Mouse (Mus musculus) gastrocnemius, adult 2 months (tissue): ENCODE measurements around the gene Gm6583. TPM values are rescaled to one million over a fixed set of nuclear protein-coding genes. Genes with fewer than 3 reads are reported as not detected.
A peak's percentile ranks its signal among the peaks of the same experiment; 100 is the strongest.

Experiments
- DNase-seq: peaks from one replicate; pipeline ENCODE4 v3.0.0; 2022
- H3K27ac ChIP-seq: fragments of 200-600 bp; 2 replicates; pipeline ENCODE4 v1.8.1; 2022; ENCODE audit warnings: mild to moderate bottlenecking
- H3K4me3 ChIP-seq: fragments of 200-600 bp; 2 replicates; pipeline ENCODE4 v1.8.1; 2022; ENCODE audit warnings: mild to moderate bottlenecking, moderate library complexity
- CTCF ChIP-seq: fragments of 200-600 bp; IDR thresholded peaks from 2 replicates; pipeline ENCODE4 v1.8.1; 2022; ENCODE audit warnings: antibody characterized with exemption, mild to moderate bottlenecking, moderate library complexity
- intact Hi-C: fragments of 180-260 bp; cut with DNase I; formaldehyde crosslinking; loops from one replicate; pipeline ENCODE4 v1.15.1; 2025
- total RNA-seq, 2 experiments: library from RNA; stranded (reverse); gene quantifications; 2 replicates each; pipeline ENCODE4 v1.2.3; 2021

Gene Gm6583
- total RNA-seq, 2 experiments from 2014 or later, result not detected

GRCm38 (mm10) chr5:112382641-112383330 lies 27.0 kb upstream of the Gm6583 start:
- intact Hi-C loops, result no loop called here
- peak overlapping the region; percentile 63 for H3K27ac ChIP-seq
- DNase-seq, result peak; percentile 70
- TF ChIP-seq CTCF, result no peak
- H3K4me3 ChIP-seq, result no peak overlapping the region

- peak overlapping the region; percentile 63; the same call in 1 of the 2 replicates for H3K27ac ChIP-seq
- no peak overlapping the region for H3K4me3 ChIP-seq
- DNase-seq, result peak; percentile 16
- no peak for TF ChIP-seq CTCF
- intact Hi-C loops, result no loop called here
Observed at GRCm38 (mm10) chr5:112382042-112382441, 26.2 kb upstream of the Gm6583 start.

- intact Hi-C loops, result no loop called here
- DNase-seq, result no peak
- Histone ChIP-seq H3K27ac (no peak overlapping the region), H3K4me3 (no peak overlapping the region)
- TF ChIP-seq CTCF, result no peak
Observed at GRCm38 (mm10) chr5:112381154-112381553, 25.3 kb upstream of the Gm6583 start.

GRCm38 (mm10) chr5:112378716-112379115 lies 22.9 kb upstream of the Gm6583 start:
- no peak overlapping the region for H3K4me3 ChIP-seq
- no peak for TF ChIP-seq CTCF
- H3K27ac ChIP-seq, result no peak overlapping the region
- no peak for DNase-seq
- intact Hi-C loops, result no loop called here

- no peak for TF ChIP-seq CTCF
- H3K27ac ChIP-seq, result no peak overlapping the region
- DNase-seq, result no peak
- H3K4me3 ChIP-seq, result no peak overlapping the region
- intact Hi-C loops, result no loop called here
Observed at GRCm38 (mm10) chr5:112377380-112377779, 21.5 kb upstream of the Gm6583 start.

- H3K4me3 ChIP-seq, result no peak overlapping the region
- no peak for DNase-seq
- TF ChIP-seq CTCF, result no peak
- intact Hi-C loops, result no loop called here
- no peak overlapping the region for H3K27ac ChIP-seq
Observed at GRCm38 (mm10) chr5:112376111-112376510, 20.3 kb upstream of the Gm6583 start.

GRCm38 (mm10) chr5:112371933-112372332 lies 16.1 kb upstream of the Gm6583 start:
- no peak for DNase-seq
- no peak for TF ChIP-seq CTCF
- intact Hi-C loops, result no loop called here
- Histone ChIP-seq H3K4me3 (no peak overlapping the region), H3K27ac (no peak overlapping the region)

GRCm38 (mm10) chr5:112370236-112370813 lies 14.5 kb upstream of the Gm6583 start:
- Histone ChIP-seq H3K27ac (no peak overlapping the region), H3K4me3 (no peak overlapping the region)
- intact Hi-C loops, result no loop called here
- TF ChIP-seq CTCF, result no peak
- no peak for DNase-seq

GRCm38 (mm10) chr5:112369326-112369725 lies 13.5 kb upstream of the Gm6583 start:
- no peak for DNase-seq
- Histone ChIP-seq H3K4me3 (no peak overlapping the region), H3K27ac (no peak overlapping the region)
- intact Hi-C loops, result no loop called here
- no peak for TF ChIP-seq CTCF

GRCm38 (mm10) chr5:112368666-112369065 lies 12.8 kb upstream of the Gm6583 start:
- no peak for TF ChIP-seq CTCF
- intact Hi-C loops, result no loop called here
- Histone ChIP-seq H3K4me3 (no peak overlapping the region), H3K27ac (no peak overlapping the region)
- no peak for DNase-seq

GRCm38 (mm10) chr5:112367929-112368328 lies 12.1 kb upstream of the Gm6583 start:
- intact Hi-C loops, result no loop called here
- Histone ChIP-seq H3K4me3 (no peak overlapping the region), H3K27ac (no peak overlapping the region)
- no peak for DNase-seq
- no peak for TF ChIP-seq CTCF

GRCm38 (mm10) chr5:112367338-112367737 lies 11.5 kb upstream of the Gm6583 start:
- intact Hi-C loops, result no loop called here
- no peak overlapping the region for H3K4me3 ChIP-seq
- no peak for DNase-seq
- no peak for TF ChIP-seq CTCF
- no peak overlapping the region for H3K27ac ChIP-seq

GRCm38 (mm10) chr5:112366879-112367278 lies 11.0 kb upstream of the Gm6583 start:
- Histone ChIP-seq H3K27ac (no peak overlapping the region), H3K4me3 (no peak overlapping the region)
- no peak for DNase-seq
- no peak for TF ChIP-seq CTCF
- intact Hi-C loops, result no loop called here
